Mouse (Mus musculus): ENCODE results near the gene Pdss1.

DNA sequence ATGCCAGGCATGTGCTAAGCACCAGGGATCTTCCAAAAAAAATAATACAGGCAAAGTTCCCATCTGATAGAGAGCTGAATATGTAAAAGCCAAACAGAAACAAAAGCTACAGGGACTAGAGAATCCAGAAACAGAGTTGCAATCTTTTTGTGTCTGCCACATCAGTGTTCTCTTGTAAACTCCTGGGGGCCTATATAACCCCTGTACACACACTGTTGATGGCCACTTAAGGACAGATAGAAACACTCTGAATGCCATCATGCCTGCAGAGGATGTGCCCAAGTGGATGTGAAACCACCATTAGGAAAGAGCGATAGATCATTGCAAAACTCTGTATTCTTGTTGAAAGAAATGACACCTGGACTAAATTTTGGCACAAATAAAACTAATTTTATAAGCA is 29.5 kb upstream of the Pdss1 start:
- TF ChIP-seq CTCF (IDR thresholded peaks at IDR 0.05; ENCODE audit: low read depth) (no peak), EP300 (optimal IDR thresholded peaks at IDR 0.05) (no peak)

All from stomach, postnatal 0 days (tissue).